8 mouse cellular contexts compared by ENCODE assay signal in the genomic region with DNA sequence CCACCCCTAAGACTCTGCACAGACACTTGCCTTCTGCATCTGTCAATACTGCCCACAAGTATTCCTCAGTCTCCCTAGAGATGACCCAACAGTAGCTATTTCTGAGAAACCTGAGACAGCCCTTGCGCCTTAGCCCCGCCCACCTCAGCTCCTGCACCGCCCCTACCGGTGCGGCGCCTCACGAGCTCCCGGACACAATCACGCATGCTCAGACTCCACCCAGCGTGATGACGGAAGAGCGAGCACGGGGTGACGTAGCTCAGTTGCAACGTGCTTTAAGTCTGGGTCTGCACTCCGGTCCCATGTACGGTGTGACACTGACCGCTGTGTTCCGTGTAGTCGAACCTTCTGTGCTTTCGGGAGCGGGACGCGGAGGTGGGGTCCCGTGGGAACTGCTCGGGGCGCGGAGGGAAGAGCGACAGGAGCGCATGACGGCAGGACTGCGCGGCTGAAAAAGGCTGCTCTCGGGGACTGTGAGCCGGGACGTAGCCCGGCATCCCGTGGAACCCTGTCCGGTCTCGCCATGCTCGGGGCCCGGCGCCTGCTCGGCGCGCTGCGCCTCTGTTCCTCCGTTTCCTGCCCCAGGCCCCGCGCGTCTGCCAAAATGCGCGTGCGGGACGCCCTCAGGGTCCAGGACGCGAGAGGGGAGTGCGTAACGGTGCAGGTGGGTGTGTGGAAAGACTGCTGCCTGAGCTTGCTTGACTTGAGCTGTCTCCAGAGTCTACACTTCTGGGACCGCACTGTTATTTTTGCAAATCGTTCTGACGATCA. TPM values are rescaled to one million over a fixed set of nuclear protein-coding genes. Genes with fewer than 3 reads are reported as not detected.
DNase-seq lines count a peak whose midpoint lies in the region; ATAC-seq and TF ChIP-seq lines count a peak whose summit lies in the region.

A gene (plus strand): TSS at position 225 of the 771 bp plus-strand sequence.

- DNase-seq in CH12.LX (ENCODE audit: extremely low read depth): peak; percentile 98
- DNase-seq in c-Kit-positive CD71-positive TER-119-negative erythroid progenitor cells, embryonic 14.5 days (ENCODE audit: low read depth): peak; percentile 96
- DNase-seq in forebrain, embryonic 11.5 days (ENCODE audit: low spot score): peak; percentile 96
- DNase-seq in kidney, postnatal 36 days: peak; percentile 92 to 95
- DNase-seq in telencephalon, adult 2 months (ENCODE audit: low read depth, low spot score): peak; percentile 95

- peaks cover 1% of the 10 kb centered on the region for H3K27me3 ChIP-seq in CH12.LX (replicated peaks)
- no peaks in the 10 kb centered on the region for H3K27me3 ChIP-seq in forebrain, embryonic 11.5 days (ENCODE audit: control insufficient read depth, insufficient read depth, low read length)
- no peaks in the 10 kb centered on the region for H3K27me3 ChIP-seq in heart, embryonic 16.5 days (ENCODE audit: control insufficient read depth, insufficient read depth, low read length)
- no peaks in the 10 kb centered on the region for H3K27me3 ChIP-seq in liver, embryonic 15.5 days
- H3K27me3 ChIP-seq in neural tube, embryonic 12.5 days (replicated peaks): no peaks in the 10 kb centered on the region

- peaks cover 2% of the 10 kb centered on the region; the same call in 1 of the 2 replicates for H3K79me2 ChIP-seq in CH12.LX (replicated peaks; ENCODE audit: control insufficient read depth, extremely low read depth, insufficient read depth, poor library complexity, severe bottlenecking)

- no peak for TF ChIP-seq EP300 in CH12.LX (IDR thresholded peaks at IDR 0.05; ENCODE audit: low read length)

- H3K9ac ChIP-seq in CH12.LX (ENCODE audit: insufficient read depth, low read depth): peak within 1 kb of the TSS; percentile 57
- peak within 1 kb of the TSS; percentile 80 for H3K9ac ChIP-seq in forebrain, embryonic 11.5 days (ENCODE audit: low read length)
- peak within 1 kb of the TSS; percentile 93 for H3K9ac ChIP-seq in heart, embryonic 16.5 days (ENCODE audit: low read length)
- H3K9ac ChIP-seq in liver, embryonic 15.5 days: peak within 1 kb of the TSS; percentile 83
- H3K9ac ChIP-seq in neural tube, embryonic 12.5 days: peak within 1 kb of the TSS; percentile 81

- TF ChIP-seq CTCF in CH12.LX (conservative IDR thresholded peaks at IDR 0.05 in 1 of 2, IDR thresholded peaks at IDR 0.05 in 1 of 2; ENCODE audit: low read depth in 2 of 2, low read length in 2 of 2): no peak

- H3K9me3 ChIP-seq in CH12.LX (replicated peaks; ENCODE audit: low read length): peaks cover 2% of the 10 kb centered on the region
- no peaks in the 10 kb centered on the region for H3K9me3 ChIP-seq in forebrain, embryonic 11.5 days (ENCODE audit: control insufficient read depth, low read length)
- H3K9me3 ChIP-seq in heart, embryonic 16.5 days (replicated peaks; ENCODE audit: control insufficient read depth, low read length): no peaks in the 10 kb centered on the region; the same call in 1 of the 2 replicates
- no peaks in the 10 kb centered on the region for H3K9me3 ChIP-seq in liver, embryonic 15.5 days (replicated peaks)
- H3K9me3 ChIP-seq in neural tube, embryonic 12.5 days: no peaks in the 10 kb centered on the region

- peak within 1 kb of the TSS; percentile 58 for H3K27ac ChIP-seq in CH12.LX (ENCODE audit: insufficient read depth, low read depth)
- 0 out of 2 replicates have a peak within 1 kb of the TSS, but pooled peaks have one; percentile 37 for H3K27ac ChIP-seq in forebrain, embryonic 11.5 days (ENCODE audit: low read depth, low read length)
- peak within 1 kb of the TSS; percentile 88 for H3K27ac ChIP-seq in heart, embryonic 16.5 days (ENCODE audit: low read length)
- H3K27ac ChIP-seq in liver, embryonic 15.5 days (replicated peaks): peak within 1 kb of the TSS; percentile 86
- H3K27ac ChIP-seq in neural tube, embryonic 12.5 days: peak within 1 kb of the TSS; percentile 11; the same call in 1 of the 2 replicates

- no peak for TF ChIP-seq RAD21 in CH12.LX (IDR thresholded peaks at IDR 0.05; ENCODE audit: low read depth, low read length)

- dilution Hi-C loops in CH12.LX (cut with MboI; ENCODE audit: extremely low pct_ligation_motif_present, extremely low pct_unique_long_range_greater_than_20kb, low sequenced_read_pairs): no loop called here

- peak within 1 kb of the TSS; percentile 80 for H3K4me2 ChIP-seq in CH12.LX (ENCODE audit: insufficient read depth, low read depth, poor library complexity, severe bottlenecking)
- H3K4me2 ChIP-seq in forebrain, embryonic 11.5 days (ENCODE audit: low read depth, low read length, severe bottlenecking): peak within 1 kb of the TSS; percentile 77
- peak within 1 kb of the TSS; percentile 71 for H3K4me2 ChIP-seq in heart, embryonic 16.5 days (ENCODE audit: low read depth, low read length)
- peak within 1 kb of the TSS; percentile 80 for H3K4me2 ChIP-seq in liver, embryonic 15.5 days
- peak within 1 kb of the TSS; percentile 82 for H3K4me2 ChIP-seq in neural tube, embryonic 12.5 days (replicated peaks)

- WGBS in forebrain, embryonic 11.5 days: under 1% methylated on average over 62 of the region's 62 CpGs
- WGBS in heart, embryonic 16.5 days: under 1% methylated on average over 61 of the region's 62 CpGs
- WGBS in liver, embryonic 15.5 days (ENCODE audit: insufficient replicate concordance): under 1% methylated on average over 62 of the region's 62 CpGs
- WGBS in neural tube, embryonic 12.5 days: 0% methylated on average over 62 of the region's 62 CpGs

- in situ Hi-C loops in CH12.LX (cut with MboI; ENCODE audit: low pct_ligation_motif_present, low pct_unique_long_range_greater_than_20kb, low sequenced_read_pairs): no loop called here

- H3K4me1 ChIP-seq in CH12.LX (ENCODE audit: control insufficient read depth in 1 of 2, insufficient read depth in 2 of 2): peaks cover 3 to 29% of the 10 kb centered on the region in 2 experiments
- H3K4me1 ChIP-seq in forebrain, embryonic 11.5 days (replicated peaks; ENCODE audit: control insufficient read depth, insufficient read depth, low read length): peaks cover 5% of the 10 kb centered on the region; the same call in 1 of the 2 replicates
- H3K4me1 ChIP-seq in heart, embryonic 16.5 days (ENCODE audit: control insufficient read depth, insufficient read depth, low read length): peaks cover 11% of the 10 kb centered on the region
- peaks cover 34% of the 10 kb centered on the region for H3K4me1 ChIP-seq in liver, embryonic 15.5 days (replicated peaks)
- peaks cover 4% of the 10 kb centered on the region for H3K4me1 ChIP-seq in neural tube, embryonic 12.5 days

- peak within 1 kb of the TSS; percentile 80 to 93 (median 84) for H3K4me3 ChIP-seq in CH12.LX (replicated peaks in 1 of 3; ENCODE audit: low read depth in 2 of 3, low read length in 2 of 3, poor library complexity in 1 of 3)
- H3K4me3 ChIP-seq in forebrain, embryonic 11.5 days (ENCODE audit: low read depth, low read length): peak within 1 kb of the TSS; percentile 79
- peak within 1 kb of the TSS; percentile 72 for H3K4me3 ChIP-seq in heart, embryonic 16.5 days (ENCODE audit: low read length)
- H3K4me3 ChIP-seq in liver, embryonic 15.5 days (replicated peaks): peak within 1 kb of the TSS; percentile 80
- peak within 1 kb of the TSS; percentile 95 for H3K4me3 ChIP-seq in neural tube, embryonic 12.5 days

- peaks cover 0 to 13% of the 10 kb centered on the region in 2 experiments for H3K36me3 ChIP-seq in CH12.LX (replicated peaks in 1 of 2; ENCODE audit: control insufficient read depth in 1 of 2, insufficient read depth in 1 of 2, low read length in 1 of 2)
- no peaks in the 10 kb centered on the region for H3K36me3 ChIP-seq in forebrain, embryonic 11.5 days (ENCODE audit: control insufficient read depth, insufficient read depth, low read length)
- H3K36me3 ChIP-seq in heart, embryonic 16.5 days (ENCODE audit: control insufficient read depth, insufficient read depth): peaks cover 2% of the 10 kb centered on the region; the same call in 1 of the 2 replicates
- peaks cover 3% of the 10 kb centered on the region; the same call in 1 of the 2 replicates for H3K36me3 ChIP-seq in liver, embryonic 15.5 days (replicated peaks)
- no peaks in the 10 kb centered on the region for H3K36me3 ChIP-seq in neural tube, embryonic 12.5 days

- TF ChIP-seq POLR2A in CH12.LX (IDR thresholded peaks at IDR 0.05; ENCODE audit: low read depth, low read length): peak; percentile 99

- peak; percentile 100 for ATAC-seq in forebrain, embryonic 11.5 days (replicated peaks; ENCODE audit: low FRiP score)
- ATAC-seq in heart, embryonic 16.5 days (replicated peaks; ENCODE audit: extremely low read depth, insufficient read depth, low FRiP score): peak; percentile 100
- peak; percentile 100 for ATAC-seq in liver, embryonic 15.5 days (ENCODE audit: insufficient read depth)
- peak; percentile 100 for ATAC-seq in neural tube, embryonic 12.5 days (ENCODE audit: low FRiP score, low read depth)

TF ChIP-seq in CH12.LX, 34 proteins besides CTCF, POLR2A, EP300 and RAD21 (continues in another document):
- TF ChIP-seq ZNF384 (IDR thresholded peaks at IDR 0.05; ENCODE audit: low read depth, low read length) (no peak), MAX (IDR thresholded peaks at IDR 0.05; ENCODE audit: low read length) (peak; percentile 86), ELF1 (IDR thresholded peaks at IDR 0.05; ENCODE audit: low read depth, low read length) (peak; percentile 81), TBP (conservative IDR thresholded peaks at IDR 0.05; ENCODE audit: low read depth, low read length) (peak; percentile 83), MEF2A (IDR thresholded peaks at IDR 0.05; ENCODE audit: borderline replicate concordance, low read depth, low read length) (peak; percentile 56; the same call in 1 of the 2 replicates), CHD1 (IDR thresholded peaks at IDR 0.05; ENCODE audit: low read depth, low read length) (no peak), SIN3A (IDR thresholded peaks at IDR 0.05; ENCODE audit: low read length) (peak; percentile 68), KAT2A (IDR thresholded peaks at IDR 0.05; ENCODE audit: insufficient replicate concordance, low read length) (no peak), TCF12 (IDR thresholded peaks at IDR 0.05; ENCODE audit: low read depth, low read length) (peak; percentile 89), CHD2 (IDR thresholded peaks at IDR 0.05; ENCODE audit: low read length) (no peak), BHLHE40 (IDR thresholded peaks at IDR 0.05; ENCODE audit: low read depth, low read length) (peak; percentile 67), GABPA (IDR thresholded peaks at IDR 0.05; ENCODE audit: insufficient replicate concordance, low read depth, low read length) (0 out of 2 replicates have a peak, but pooled peaks have one; percentile 38), IRF4 (IDR thresholded peaks at IDR 0.05; ENCODE audit: low read depth, low read length) (no peak)

RNA-seq across cellular contexts. Expression of the gene that starts here (rescaled TPM):
- 11.7 and 12.1 TPM in 2 replicates for total RNA-seq in CH12.LX (2012; rRNA removed)
- total RNA-seq in CH12.LX (2014; rRNA removed): 18.0 and 19.1 TPM in 2 replicates
- polyA plus RNA-seq in CH12.LX (2012; ENCODE audit: insufficient read length, low read depth): 14.6 and 16.9 TPM in 2 replicates
- 28.2 and 29.6 TPM in 2 replicates for polyA plus RNA-seq in forebrain, embryonic 11.5 days (2014; fragmentation: Nextera tagmentation; extraction: Ambion mirVana)
- polyA plus RNA-seq in heart, embryonic 16.5 days (2015; fragmentation: Nextera tagmentation; extraction: Ambion mirVana): 20.9 and 22.0 TPM in 2 replicates
- polyA plus RNA-seq in liver, embryonic 15.5 days (2015; fragmentation: Nextera tagmentation; extraction: Ambion mirVana): 14.3 TPM in 2 replicates
- polyA plus RNA-seq in neural tube, embryonic 12.5 days (2016; fragmentation: Nextera tagmentation; extraction: Ambion mirVana): 20.2 and 23.5 TPM in 2 replicates

Comparison
In these comparisons a context has a peak if more than half of its experiments do, and no peak if none do; other contexts are left out.
1. Peak in every context shown above with its lines: DNase-seq, ATAC-seq, H3K4me3 ChIP-seq and H3K27ac ChIP-seq.
2. H3K27ac ChIP-seq: peak in every context shown above with its lines; median percentile 88 in heart, embryonic 16.5 days; 86 in liver, embryonic 15.5 days; 58 in CH12.LX; 37 in forebrain, embryonic 11.5 days; 11 in neural tube, embryonic 12.5 days.